1 mouse cellular context compared by ENCODE assay signal in the genomic region with DNA sequence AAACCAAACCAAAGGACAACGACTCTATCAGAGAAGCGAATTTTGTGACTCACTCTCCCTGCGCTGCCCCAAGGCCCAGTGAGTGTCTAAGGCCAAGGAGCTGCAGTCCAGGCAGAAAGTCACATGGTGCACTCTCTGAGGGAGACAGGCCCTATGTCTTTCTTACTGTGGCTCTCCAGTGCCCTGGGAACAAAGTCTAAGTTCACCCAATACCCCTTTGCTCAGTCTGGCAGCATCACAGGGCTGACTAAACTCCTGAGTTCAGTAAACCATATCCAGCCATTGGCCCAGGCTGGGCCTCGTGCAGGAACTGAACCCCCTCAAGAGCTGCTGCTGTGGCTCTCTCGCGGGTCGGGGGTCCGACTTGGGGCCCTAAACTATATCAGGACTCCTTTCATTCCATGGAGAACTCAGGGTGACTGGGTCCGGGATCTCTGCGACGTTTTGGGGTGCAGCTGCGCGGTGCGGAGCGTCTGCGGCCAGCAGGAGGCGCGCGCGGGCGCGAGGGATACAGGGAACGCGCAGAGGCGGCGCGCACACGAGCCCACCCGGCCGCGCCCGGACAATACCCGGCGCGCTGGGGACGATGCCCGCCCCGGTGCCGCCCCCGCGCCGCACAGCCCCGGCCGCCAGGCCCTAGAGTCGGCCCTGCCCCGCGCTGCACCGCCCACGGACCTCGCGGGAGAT.
TF ChIP-seq lines count a peak whose summit lies in the region.

A gene (plus strand): TSS at position 522 of the 687 bp plus-strand sequence.

TF ChIP-seq in CH12.LX, 34 proteins besides CTCF, POLR2A, EP300 and RAD21 (continued from another document):
- no peak for TF ChIP-seq MXI1 (IDR thresholded peaks at IDR 0.05; ENCODE audit: low read depth, low read length)
